Mouse (Mus musculus): Measurements from ENCODE around the gene Ank3.

- no peak for TF ChIP-seq POLR2A (IDR thresholded peaks at IDR 0.05; ENCODE audit: borderline replicate concordance, extremely low read depth, insufficient read depth, insufficient read length, poor library complexity, severe bottlenecking)
- no peak for TF ChIP-seq CTCF (IDR thresholded peaks at IDR 0.05; ENCODE audit: borderline replicate concordance, extremely low read depth, insufficient read depth, insufficient read length)
These were observed 25.5 kb downstream of the Ank3 start for GRCm38 (mm10) chr10:69424051-69424450.

All from brain, embryonic 14.5 days (tissue).